Mouse (Mus musculus): ENCODE measurements around the gene Drd2. TPM values are rescaled to one million over a fixed set of nuclear protein-coding genes. Genes with fewer than 3 reads are reported as not detected.

Drd2 gene
- not detected in 2 replicates for polyA plus RNA-seq (2011; ENCODE audit: insufficient read depth, insufficient read length, low replicate concordance, missing spikeins)

DNA sequence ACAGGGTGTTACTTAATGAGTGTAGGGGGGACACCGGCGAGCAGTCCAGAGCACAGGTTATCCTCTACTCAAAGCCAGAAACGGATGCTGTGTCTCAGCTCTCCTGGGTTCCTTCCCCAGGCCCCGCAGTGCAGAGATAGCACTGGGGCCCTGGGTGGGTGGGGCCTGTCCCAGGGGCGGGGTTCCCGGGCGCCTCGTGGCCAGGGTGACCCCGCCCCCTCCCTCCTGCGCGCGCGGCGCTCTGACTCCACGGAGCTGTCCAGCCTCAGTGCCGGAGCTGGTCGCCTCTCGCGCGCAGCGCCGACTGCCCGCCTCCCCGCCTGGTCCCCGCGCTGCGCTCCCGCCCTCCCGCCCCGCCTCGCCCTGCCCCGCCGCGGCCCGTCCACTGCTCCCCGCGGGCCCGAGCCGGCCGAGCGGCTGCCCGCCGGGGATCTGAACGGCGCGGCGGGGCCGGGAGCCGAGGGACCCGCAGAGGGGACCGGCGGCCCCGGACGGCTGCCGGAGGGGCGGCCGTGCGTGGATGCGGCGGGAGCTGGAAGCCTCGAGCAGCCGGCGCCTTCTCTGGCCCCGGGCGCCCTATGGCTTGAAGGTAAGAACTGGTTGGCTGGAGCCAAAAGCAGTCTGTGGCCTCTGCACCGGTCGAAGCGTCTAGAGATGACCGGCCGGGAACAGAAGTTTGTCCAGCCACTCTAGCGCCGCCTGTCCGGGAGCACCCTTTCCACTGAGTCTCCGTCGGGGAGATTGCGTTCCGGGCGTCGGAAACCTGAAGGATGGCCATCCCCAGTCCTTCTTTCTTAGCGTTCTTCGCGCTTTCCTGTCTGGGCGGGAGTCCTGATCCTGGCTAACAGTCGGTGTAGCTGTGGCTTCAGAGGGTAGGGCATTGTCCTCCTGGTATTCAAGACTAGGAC, at the start of gene Drd2:
Drd2 (plus strand) TSS at position 492 of the 908 bp plus-strand sequence.
- no peak for TF ChIP-seq POLR2A (IDR thresholded peaks at IDR 0.05; ENCODE audit: borderline replicate concordance, control insufficient read depth, low read depth, low read length)
- TF ChIP-seq CTCF (IDR thresholded peaks at IDR 0.05; ENCODE audit: control insufficient read depth, insufficient read depth, low read length) = no peak
- Histone ChIP-seq H3K4me1 (ENCODE audit: control insufficient read depth, insufficient read depth, low read length) (no peaks in the 10 kb centered on the region), H3K4me3 (replicated peaks; ENCODE audit: control insufficient read depth, low read depth, low read length) (no peak within 1 kb of the TSS), H3K27ac (ENCODE audit: control insufficient read depth, insufficient read depth, low read depth, low read length, poor library complexity) (no peak within 1 kb of the TSS)
- 5% methylated on average over 79 of the region's 84 CpGs for WGBS

DNA sequence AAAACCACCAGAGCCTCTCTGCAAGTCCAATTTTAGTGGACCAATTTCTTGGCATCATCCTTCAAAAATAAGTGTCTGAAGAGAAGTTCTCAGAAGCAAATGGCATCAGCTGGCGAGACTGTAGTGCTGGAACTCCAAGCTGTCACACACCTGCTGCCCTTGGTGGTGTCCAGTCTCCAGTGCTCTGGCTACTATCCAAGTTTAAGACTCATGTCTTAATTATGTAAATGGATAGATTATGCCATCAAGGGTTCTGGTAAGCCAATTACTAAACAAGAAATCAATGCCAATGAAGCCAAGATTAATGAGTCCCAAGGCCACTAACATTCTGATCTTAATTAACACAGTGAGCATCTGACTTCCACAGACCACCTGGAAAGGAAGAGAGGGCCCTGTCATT, 45.3 kb upstream of the Drd2 start:
- Histone ChIP-seq H3K4me3 (replicated peaks; ENCODE audit: control insufficient read depth, low read depth, low read length) (no peak overlapping the region), H3K4me1 (ENCODE audit: control insufficient read depth, insufficient read depth, low read length) (no peaks in the 10 kb centered on the region), H3K27ac (ENCODE audit: control insufficient read depth, insufficient read depth, low read depth, low read length, poor library complexity) (no peak overlapping the region)
- TF ChIP-seq CTCF (IDR thresholded peaks at IDR 0.05; ENCODE audit: control insufficient read depth, insufficient read depth, low read length) (no peak), POLR2A (IDR thresholded peaks at IDR 0.05; ENCODE audit: borderline replicate concordance, control insufficient read depth, low read depth, low read length) (no peak)
- WGBS = 56% methylated on average over 1 of the region's 1 CpGs

- H3K27ac ChIP-seq (ENCODE audit: control insufficient read depth, insufficient read depth, low read depth, low read length, poor library complexity) = no peak overlapping the region
- no peak overlapping the region for H3K4me3 ChIP-seq (replicated peaks; ENCODE audit: control insufficient read depth, low read depth, low read length)
- no peaks in the 10 kb centered on the region for H3K4me1 ChIP-seq (ENCODE audit: control insufficient read depth, insufficient read depth, low read length)
- WGBS = 63% methylated on average over 3 of the region's 3 CpGs
- TF ChIP-seq POLR2A (IDR thresholded peaks at IDR 0.05; ENCODE audit: borderline replicate concordance, control insufficient read depth, low read depth, low read length) = no peak
- no peak for TF ChIP-seq CTCF (IDR thresholded peaks at IDR 0.05; ENCODE audit: control insufficient read depth, insufficient read depth, low read length)
Measured at GRCm38 (mm10) chr9:49307576-49307975, 32.9 kb upstream of the Drd2 start.

- no peaks in the 10 kb centered on the region for H3K4me1 ChIP-seq (ENCODE audit: control insufficient read depth, insufficient read depth, low read length)
- no peak overlapping the region for H3K27ac ChIP-seq (ENCODE audit: control insufficient read depth, insufficient read depth, low read depth, low read length, poor library complexity)
- no peak overlapping the region for H3K4me3 ChIP-seq (replicated peaks; ENCODE audit: control insufficient read depth, low read depth, low read length)
- WGBS = 46% methylated on average over 4 of the region's 4 CpGs
- TF ChIP-seq CTCF (IDR thresholded peaks at IDR 0.05; ENCODE audit: control insufficient read depth, insufficient read depth, low read length) (no peak), POLR2A (IDR thresholded peaks at IDR 0.05; ENCODE audit: borderline replicate concordance, control insufficient read depth, low read depth, low read length) (no peak)
Measured at GRCm38 (mm10) chr9:49310821-49311220, 29.6 kb upstream of the Drd2 start.

- TF ChIP-seq POLR2A (IDR thresholded peaks at IDR 0.05; ENCODE audit: borderline replicate concordance, control insufficient read depth, low read depth, low read length) (no peak), CTCF (IDR thresholded peaks at IDR 0.05; ENCODE audit: control insufficient read depth, insufficient read depth, low read length) (no peak)
- no peak overlapping the region for H3K4me3 ChIP-seq (replicated peaks; ENCODE audit: control insufficient read depth, low read depth, low read length)
- no peaks in the 10 kb centered on the region for H3K4me1 ChIP-seq (ENCODE audit: control insufficient read depth, insufficient read depth, low read length)
- no peak overlapping the region for H3K27ac ChIP-seq (ENCODE audit: control insufficient read depth, insufficient read depth, low read depth, low read length, poor library complexity)
Measured at GRCm38 (mm10) chr9:49318638-49319037, 21.8 kb upstream of the Drd2 start.

DNA sequence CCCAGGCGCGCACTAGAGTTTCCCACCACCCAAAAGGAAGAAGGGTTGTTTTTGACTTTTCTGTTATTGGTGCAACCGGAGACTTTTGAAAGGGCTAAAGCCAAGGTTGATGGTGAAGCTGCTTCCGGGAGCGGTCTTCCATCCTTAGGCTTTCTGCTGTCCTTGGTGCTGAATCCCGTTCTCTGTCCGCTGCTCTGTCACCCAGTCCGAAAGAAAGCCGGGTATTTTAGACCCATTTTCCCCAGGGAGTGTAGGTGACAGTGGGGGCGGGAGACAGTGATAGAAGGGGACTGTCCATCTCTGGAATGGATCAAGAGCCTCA, 578 bp downstream of the Drd2 start:
- Histone ChIP-seq H3K27ac (ENCODE audit: control insufficient read depth, insufficient read depth, low read depth, low read length, poor library complexity) (no peak overlapping the region), H3K4me1 (ENCODE audit: control insufficient read depth, insufficient read depth, low read length) (no peaks in the 10 kb centered on the region), H3K4me3 (replicated peaks; ENCODE audit: control insufficient read depth, low read depth, low read length) (no peak overlapping the region)
- TF ChIP-seq POLR2A (IDR thresholded peaks at IDR 0.05; ENCODE audit: borderline replicate concordance, control insufficient read depth, low read depth, low read length) (no peak), CTCF (IDR thresholded peaks at IDR 0.05; ENCODE audit: control insufficient read depth, insufficient read depth, low read length) (no peak)
- WGBS = 9% methylated on average over 10 of the region's 10 CpGs

DNA sequence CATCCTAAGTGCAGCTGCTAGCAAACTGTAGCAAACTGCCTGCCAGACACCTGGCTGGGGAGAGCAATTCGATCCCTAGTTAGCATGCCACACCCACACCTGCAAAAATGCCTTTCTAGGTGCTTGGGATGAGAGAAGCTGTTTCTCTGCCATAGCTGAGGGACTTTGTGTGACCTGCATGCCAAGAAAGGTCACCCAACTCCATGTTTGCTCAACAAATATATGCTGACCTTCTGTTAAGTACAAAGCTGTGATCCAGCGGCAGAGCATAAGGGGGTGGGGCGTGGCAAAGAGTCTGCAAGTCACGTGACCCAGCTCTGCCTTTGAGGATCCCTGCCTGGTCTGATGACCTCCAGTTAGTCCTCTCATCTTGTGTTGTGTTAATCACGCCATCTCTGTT, 25.3 kb downstream of the Drd2 start:
- TF ChIP-seq CTCF (IDR thresholded peaks at IDR 0.05; ENCODE audit: control insufficient read depth, insufficient read depth, low read length) = no peak
- TF ChIP-seq POLR2A (IDR thresholded peaks at IDR 0.05; ENCODE audit: borderline replicate concordance, control insufficient read depth, low read depth, low read length) = no peak
- H3K4me1 ChIP-seq (ENCODE audit: control insufficient read depth, insufficient read depth, low read length) = no peaks in the 10 kb centered on the region
- 24% methylated on average over 5 of the region's 5 CpGs for WGBS
- H3K4me3 ChIP-seq (replicated peaks; ENCODE audit: control insufficient read depth, low read depth, low read length) = no peak overlapping the region
- H3K27ac ChIP-seq (ENCODE audit: control insufficient read depth, insufficient read depth, low read depth, low read length, poor library complexity) = no peak overlapping the region

DNA sequence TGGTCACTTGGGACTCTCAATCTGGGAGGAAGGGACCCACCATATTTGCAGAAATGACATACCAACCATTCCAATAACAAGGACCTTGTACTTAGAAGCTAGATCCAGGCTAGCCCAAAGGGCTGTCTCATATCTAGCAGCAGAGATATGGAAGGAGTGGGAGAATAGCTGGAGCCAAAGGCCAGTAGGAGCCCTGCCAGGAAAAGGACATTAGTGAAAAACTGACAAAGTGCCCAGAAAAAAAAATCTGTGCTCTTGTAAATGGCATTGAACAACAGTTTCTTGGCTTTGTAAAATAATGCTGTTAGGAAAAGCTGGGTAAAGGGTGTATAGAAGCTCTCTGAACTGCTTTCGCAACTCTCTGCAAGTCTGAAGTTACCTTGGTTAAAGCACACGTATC, 33.5 kb downstream of the Drd2 start:
- Histone ChIP-seq H3K27ac (ENCODE audit: control insufficient read depth, insufficient read depth, low read depth, low read length, poor library complexity) (no peak overlapping the region), H3K4me1 (ENCODE audit: control insufficient read depth, insufficient read depth, low read length) (no peaks in the 10 kb centered on the region), H3K4me3 (replicated peaks; ENCODE audit: control insufficient read depth, low read depth, low read length) (no peak overlapping the region)
- 81% methylated on average over 2 of the region's 2 CpGs for WGBS
- TF ChIP-seq CTCF (IDR thresholded peaks at IDR 0.05; ENCODE audit: control insufficient read depth, insufficient read depth, low read length) (no peak), POLR2A (IDR thresholded peaks at IDR 0.05; ENCODE audit: borderline replicate concordance, control insufficient read depth, low read depth, low read length) (no peak)
